Mouse (Mus musculus) testis, adult 2 months (tissue): ENCODE data around the gene Gm10188.

Experiments
- CTCF ChIP-seq: fragments of 200-500 bp; IDR thresholded peaks from 2 replicates; pipeline ENCODE4 v1.5.1; 2012; ENCODE audit warnings: low read depth, mild to moderate bottlenecking, inconsistent platforms, low read length, moderate library complexity; ENCODE audit not compliant: control insufficient read depth, insufficient read depth, insufficient replicate concordance
- POLR2A ChIP-seq: fragments of 200-500 bp; IDR thresholded peaks from 2 replicates; pipeline ENCODE4 v1.6.1; 2012; ENCODE audit warnings: low read depth, mild to moderate bottlenecking, inconsistent platforms, low read length, moderate library complexity; ENCODE audit not compliant: control insufficient read depth

- TF ChIP-seq CTCF (no peak), POLR2A (no peak)
Measured at GRCm38 (mm10) chr1:132199934-132200333, 29.6 kb downstream of the Gm10188 start.
